Mouse (Mus musculus) layer of hippocampus, adult 9-11 months (tissue): ENCODE measurements around the gene Efcab9.

ENCODE experiments used
- DNase-seq: peaks from one replicate; pipeline ENCODE4 v3.0.0; 2022

Gene Efcab9

DNA sequence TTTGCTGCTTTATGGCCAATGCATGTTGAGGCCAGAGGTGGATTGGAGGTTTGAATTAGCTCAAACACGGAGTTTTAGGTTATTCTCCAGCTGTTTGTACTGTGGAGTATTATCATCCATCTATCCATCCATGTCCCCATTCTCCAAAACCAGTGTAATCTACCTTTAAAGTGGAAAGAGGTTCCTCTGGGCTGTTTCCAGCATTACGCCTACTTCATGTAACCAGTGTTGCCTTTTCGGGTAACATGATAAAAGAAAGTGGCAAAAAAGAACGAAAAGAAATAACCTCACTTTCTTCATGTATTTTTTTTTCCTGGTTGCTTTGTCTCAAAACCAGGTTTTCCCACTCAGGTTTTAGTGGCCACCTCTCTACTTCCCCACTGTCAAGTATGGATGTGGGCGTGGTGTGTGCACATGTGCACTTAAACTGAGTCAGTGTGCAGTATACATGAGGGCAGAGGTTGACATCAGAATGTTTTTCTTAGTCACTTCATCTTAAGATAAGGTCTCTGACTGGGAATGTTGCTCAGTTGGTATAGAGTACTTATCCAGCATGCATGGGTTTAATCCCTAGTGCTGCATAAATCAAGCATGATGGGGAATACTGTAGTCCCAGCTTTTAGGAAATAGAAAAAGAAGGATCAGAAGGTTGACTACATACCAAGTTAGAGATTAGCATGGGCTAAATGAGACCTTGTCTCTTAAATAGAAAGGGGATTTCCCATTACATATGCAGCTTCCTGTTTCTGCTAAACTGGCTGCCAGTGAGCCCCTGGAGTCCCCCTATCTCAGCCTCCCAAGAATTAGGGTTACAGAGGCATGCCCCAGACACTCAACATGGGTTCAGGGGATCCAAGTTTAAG lies 42.8 kb downstream of the Efcab9 start:
- no peak for DNase-seq

DNA sequence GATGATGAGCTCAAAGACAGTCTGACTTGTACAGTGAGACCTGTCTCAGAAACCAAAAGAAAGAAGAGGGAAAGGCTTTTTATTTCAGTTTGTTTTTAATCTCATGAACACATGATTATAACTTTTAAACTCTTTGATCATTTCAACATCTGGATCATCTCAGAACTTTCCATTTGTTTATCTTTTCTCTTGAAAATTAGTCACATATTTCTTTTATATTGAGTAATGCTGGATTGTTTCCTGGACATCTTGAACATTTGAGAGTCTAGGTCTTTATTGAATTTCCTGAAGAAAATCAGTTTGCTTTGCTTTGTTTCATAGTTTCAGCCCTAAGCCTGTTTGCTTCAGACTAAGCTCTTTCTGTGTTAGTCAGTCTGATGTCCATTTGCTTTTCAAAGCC lies 43.5 kb downstream of the Efcab9 start:
- DNase-seq: no peak

DNA sequence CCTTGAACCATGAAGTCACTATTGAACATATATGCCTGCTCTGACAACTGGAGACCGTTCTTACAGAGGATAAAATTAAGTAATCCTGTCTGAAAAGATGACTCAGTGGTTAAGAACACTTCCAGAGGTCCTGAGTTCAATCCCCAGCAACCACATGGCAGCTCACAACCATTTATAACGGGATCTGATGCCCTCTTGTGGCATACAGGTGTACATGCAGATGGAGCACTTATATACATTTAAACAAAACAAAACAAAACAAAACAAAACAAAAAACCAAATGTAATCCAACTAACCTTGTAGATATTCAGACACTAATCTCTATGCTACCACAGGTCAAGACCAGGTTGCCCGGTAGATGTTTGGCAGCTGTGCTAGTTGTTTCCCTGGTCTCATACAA lies 44.4 kb downstream of the Efcab9 start:
- no peak for DNase-seq

DNA sequence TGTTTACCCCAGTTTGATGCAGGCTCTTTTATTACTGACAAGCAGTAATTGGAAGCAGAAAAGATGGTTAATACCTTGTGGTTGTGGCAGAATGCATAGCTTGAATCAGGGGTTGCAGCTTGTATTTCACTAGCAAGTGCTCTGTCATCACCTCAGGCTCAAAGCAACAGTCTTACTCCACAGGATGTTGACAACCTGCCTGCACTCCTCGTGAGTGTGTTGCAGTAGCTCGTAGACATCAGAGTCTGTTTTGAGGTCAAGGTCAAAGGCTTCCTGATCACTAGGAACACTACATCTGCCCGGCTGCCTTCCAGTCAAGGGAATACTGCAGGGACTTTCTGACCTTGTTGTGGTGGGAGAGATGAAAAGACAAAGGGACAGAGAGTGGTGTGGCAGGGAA lies 45.3 kb downstream of the Efcab9 start:
- DNase-seq: no peak

DNA sequence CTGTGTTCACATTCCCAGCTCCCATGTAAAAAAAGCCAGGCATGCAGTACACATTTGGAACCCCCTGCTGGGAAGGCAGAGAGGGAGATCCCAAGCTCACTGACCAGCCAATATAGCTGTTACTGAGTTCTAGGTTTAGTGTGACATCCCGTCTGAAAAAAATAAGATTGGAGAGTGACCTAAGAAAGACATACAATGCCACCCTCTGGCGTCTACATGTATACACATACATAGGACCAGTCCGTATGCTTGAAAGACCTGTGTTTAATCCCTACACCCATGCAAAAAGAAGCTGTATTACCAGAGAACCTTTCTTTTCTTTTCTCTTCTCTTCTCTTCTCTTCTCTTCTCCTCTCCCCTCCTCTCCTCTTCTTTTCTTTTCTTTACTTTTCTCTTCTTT lies 46.6 kb downstream of the Efcab9 start:
- no peak for DNase-seq

DNA sequence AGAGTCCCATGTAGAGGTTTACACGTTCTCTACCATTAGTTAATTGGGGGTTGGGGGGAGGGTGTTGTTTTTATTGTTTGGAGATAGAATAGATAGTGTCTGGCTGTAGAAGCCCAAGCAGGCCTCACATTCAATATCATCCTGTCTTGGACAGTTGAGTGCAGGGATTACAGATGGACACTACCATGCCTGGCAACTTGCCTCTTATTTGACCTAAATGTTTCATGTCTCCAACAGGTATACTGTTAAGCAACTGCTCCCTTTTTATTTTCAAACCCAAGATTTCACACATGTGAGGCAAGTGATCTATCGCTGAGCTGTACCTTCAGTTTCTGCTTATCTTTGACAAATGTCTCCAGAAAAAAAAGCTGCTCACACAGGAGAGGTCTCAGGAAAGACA lies 50.4 kb downstream of the Efcab9 start:
- no peak for DNase-seq

DNA sequence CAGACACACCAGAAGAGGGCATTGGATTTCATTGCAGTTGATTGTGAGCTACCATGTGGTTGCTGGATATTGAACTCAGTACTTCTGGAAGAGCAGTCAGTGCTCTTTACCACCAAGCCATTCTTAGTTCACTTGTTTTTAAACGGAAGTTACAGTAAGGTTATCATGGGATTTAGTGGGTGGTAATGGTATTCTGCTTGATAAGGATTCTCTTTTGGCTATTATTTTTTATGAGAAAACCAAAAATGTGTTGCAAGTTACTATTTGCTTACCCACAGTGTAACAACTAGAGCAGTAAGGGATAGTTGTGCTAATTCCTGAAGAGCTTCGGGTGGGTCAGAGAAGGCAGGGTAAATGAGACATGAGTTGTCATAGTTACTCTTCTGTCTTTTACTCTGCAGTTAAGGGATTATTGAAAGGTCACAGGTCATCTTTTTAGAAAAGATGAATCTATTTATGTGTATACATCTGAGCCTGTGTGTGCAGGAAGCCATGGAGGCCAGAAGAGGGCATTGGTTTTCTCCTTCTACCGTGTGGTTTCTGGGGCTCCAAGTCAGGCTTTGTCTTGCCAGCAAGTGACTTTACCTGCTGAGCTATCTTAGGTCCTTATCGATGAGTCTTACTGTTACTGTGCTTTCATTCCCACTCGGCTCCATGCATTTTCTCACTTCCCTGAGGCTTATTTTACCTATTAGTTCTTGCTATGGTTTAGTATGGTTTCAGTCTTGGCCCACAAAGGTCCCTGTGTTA lies 56.2 kb downstream of the Efcab9 start:
- no peak for DNase-seq

DNA sequence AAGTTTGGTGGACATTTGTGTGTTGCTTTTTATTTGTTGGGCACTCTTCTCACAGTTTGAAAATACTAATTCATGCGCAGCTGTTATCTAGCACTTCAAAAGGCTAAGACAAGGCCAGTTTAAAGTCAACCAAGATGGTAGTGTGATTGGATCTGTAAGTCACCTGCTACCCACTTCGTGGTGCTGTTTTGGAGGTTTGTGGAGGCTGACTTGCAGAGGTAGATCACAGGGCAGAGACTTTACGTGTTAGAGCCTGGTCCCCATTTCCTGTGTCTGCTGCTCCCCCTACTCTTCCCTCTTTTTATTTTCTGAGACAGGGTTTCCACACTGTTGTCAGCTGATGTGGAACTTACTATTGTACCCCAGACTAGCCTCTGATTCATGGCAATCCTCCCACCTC lies 57.2 kb downstream of the Efcab9 start:
- no peak for DNase-seq
